Mouse (Mus musculus) CH12F3 (cell line): ENCODE results near the gene Uqcrc1.

Experiments
- in situ Hi-C: fragments of 300-500 bp; cut with MboI; formaldehyde crosslinking; loops from 2 replicates; pipeline ENCODE4 v1.14.3; 2020; ENCODE audit warnings: low sequenced_read_pairs

Gene Uqcrc1

GRCm38 (mm10) chr9:108983209-108983608 lies 46.8 kb downstream of the Uqcrc1 start:
- in situ Hi-C loops = no loop called here

DNA sequence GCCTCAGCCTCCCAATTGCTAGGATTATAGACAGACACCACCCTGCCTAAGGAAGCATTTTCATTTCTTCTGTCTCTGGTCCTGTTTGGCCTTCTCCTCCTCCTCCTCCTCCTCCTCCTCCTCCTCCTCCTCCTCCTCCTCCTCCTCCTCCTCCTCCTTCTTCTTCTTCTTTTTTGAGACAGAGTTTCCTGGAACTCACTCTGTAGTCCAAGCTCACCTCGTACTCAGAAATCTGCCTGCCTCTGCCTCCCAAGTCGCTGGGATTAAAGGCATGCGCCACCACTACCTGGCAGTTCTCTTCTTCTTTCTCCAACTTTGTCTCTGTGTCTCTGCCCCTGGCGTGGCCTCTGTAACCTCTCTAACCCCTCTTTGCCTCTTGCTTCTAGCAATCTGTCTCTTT lies 49.3 kb downstream of the Uqcrc1 start, which contains the start of gene Ucn2:
Gene Ucn2 (plus strand): TSS at position 301 of the 400 bp plus-strand sequence.
- in situ Hi-C loops = no loop called here

DNA sequence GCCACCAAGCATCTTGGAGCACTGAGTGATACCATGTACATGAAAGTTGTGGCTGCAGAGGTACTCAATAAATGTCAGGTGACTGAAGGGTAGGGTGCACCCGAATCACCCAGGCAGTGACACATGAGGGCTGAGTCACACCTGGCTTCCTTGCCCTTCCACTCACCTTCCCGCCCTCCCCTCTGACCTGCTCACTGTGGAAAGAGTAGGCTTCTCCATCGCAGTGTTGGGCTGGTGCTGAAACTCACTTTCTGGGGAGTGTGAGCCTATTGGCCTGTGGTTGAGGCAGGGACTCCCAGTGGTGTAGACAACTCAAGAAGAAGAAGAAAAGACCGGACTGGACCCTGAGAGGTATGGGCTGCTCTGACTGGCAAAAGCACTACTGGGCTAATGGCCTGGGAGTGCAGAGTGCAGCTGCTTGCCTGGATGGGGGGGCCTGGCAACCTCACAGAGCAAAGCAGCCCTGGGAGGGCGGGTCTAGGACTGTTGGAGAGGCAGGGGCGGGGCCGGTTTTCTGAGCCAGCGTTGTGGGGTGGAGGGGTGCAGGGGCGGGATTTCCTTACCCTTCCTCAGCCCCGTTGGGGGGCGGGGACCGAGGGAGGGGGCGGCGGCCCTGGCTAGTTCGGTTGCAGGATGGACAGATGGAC lies 51.4 kb downstream of the Uqcrc1 start:
- in situ Hi-C loops = no loop called here

GRCm38 (mm10) chr9:108989802-108990461 lies 53.5 kb downstream of the Uqcrc1 start:
- in situ Hi-C loops = no loop called here

- in situ Hi-C loops = no loop called here
These were observed 54.0 kb downstream of the Uqcrc1 start for GRCm38 (mm10) chr9:108990462-108990820.

- in situ Hi-C loops = no loop called here
These were observed 55.1 kb downstream of the Uqcrc1 start, which contains the start of gene Pfkfb4 for GRCm38 (mm10) chr9:108991428-108992084. Gene Pfkfb4, plus strand, starts transcription at chr9:108991778.

DNA sequence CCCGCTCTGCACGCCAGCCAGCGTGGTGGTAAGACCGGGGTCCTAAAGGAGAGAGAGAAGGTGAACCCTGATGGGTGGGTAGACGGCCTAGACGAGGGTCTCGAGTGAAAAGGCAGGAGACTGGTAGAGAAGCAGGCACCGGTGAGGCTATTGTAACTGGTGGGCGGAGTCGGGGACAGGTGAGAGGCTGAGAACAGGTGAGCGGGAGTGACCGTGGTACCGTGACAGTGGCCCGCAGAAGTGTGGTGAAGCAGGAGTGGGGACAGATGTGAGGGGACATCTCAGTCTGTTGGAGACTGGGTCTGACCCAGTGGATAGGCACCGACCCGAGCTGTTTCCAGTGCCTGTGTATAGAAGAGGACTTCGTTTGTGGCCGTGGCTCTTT lies 55.6 kb downstream of the Uqcrc1 start:
- in situ Hi-C loops = no loop called here

DNA sequence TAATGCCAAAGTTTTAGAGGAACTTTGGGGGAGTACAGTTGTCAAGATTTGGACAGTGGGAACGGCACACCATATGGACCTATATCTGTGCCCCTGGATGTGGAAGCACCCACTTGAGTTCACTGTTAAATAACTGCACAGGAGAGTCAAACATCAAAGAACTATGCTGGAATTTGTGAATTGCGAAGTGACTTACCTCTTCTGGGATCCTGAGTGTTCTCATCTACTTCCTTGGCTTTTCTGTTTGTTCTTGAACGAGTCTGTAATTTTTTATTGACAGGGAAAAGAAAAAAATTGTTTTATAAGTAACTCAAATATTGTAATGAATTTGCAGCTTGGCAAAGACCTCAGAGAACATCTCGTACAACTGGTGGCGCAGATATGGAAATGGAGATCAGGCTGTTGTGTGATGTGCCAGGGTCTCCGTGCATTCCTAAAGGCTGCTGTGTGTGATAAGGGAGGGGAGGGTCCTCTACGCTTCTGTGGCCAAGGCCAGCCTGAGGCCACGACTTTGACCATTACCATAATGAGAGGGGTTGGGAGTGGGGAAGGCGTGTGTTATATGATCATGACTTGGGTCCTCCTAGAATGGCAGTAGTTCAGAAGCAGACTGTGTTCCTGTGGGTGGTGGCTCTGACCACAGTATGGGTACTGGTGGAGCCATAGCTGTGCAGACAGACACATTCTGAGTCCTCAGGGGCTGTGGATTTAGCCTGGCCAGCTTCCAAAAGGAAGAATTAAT lies 56.4 kb downstream of the Uqcrc1 start:
- in situ Hi-C loops = no loop called here

GRCm38 (mm10) chr9:108996411-108996810 lies 60.0 kb downstream of the Uqcrc1 start:
- in situ Hi-C loops = no loop called here

DNA sequence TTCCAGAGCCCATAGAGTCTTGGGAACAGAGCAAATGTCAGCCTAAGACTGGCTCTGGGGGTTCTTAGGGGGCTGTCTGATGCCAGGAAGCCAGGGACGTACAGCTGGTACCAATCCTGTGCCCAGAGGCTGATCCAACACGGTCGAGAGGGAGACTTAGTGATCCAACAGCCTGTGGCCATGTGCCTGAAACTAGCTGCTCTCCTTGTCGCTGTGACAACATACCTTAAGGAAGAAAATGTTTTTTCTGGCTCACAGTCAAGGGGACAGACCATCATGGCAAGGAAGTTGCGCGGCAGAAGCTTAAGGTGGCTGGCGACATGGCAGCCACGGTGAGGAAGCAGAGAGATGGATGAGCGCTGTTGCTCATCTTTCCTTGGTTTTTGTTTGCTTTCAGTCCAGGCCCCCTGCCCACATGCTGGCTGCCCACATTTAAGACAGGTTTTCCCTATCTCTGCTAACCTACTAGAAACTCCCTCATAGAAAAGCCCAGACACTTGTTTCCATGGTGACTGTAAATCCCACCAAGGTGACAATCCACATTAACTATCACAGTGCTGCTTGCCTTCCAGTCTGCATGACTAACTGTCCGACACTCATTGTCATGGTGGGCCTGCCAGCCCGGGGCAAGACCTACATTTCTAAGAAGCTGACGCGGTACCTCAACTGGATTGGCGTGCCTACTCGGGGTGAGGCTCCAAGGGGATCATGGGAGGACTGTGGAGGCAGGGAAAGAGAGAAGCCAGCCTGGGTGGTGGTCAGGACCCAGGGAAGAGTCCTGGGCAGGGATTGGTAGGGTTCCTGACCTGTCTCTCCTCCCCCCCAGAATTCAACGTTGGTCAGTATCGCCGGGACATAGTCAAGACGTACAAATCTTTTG lies 62.1 kb downstream of the Uqcrc1 start:
- in situ Hi-C loops = no loop called here

- in situ Hi-C loops = no loop called here
These were observed 62.7 kb downstream of the Uqcrc1 start for GRCm38 (mm10) chr9:108999167-108999526.
